Comparison of ENCODE assay signal across 19 mouse cellular contexts in the genomic region with DNA sequence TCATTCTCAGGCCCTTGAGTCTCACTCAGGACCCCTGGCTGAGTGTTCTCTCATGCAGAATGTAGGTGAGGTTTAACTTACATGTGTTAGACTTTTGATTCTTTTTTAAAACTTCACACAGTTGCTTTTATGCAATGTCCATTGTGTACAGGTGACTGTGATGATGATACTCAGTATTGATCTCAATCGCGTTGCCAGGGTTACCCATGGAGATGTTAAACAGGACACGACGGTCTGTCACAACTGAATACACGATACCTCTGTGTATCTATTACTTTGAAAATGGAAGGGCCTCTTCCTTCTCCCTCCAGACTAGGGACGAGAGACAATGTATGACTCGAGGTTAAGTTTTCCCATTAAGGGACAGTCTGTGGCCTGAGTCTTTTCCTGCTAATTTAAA.
A peak's percentile ranks its signal among the peaks of the same experiment; 100 is the strongest.
DNase-seq lines count a peak whose midpoint lies in the region; ATAC-seq and TF ChIP-seq lines count a peak whose summit lies in the region.
"Had no signal": no experiment of that assay in that cellular context is flagged by ENCODE, and none has a peak within 500 bp of the region (broad histone marks: within the 10 kb centered on the region; RNA-seq: fewer than 3 reads in every experiment).

No protein-coding gene starts in this region.

- peaks cover 7% of the 10 kb centered on the region; the same call in 1 of the 2 replicates for H3K79me2 ChIP-seq in liver, adult 2 months (ENCODE audit: control insufficient read depth, insufficient read depth, low read length)

- no peak overlapping the region for H3K27ac ChIP-seq in cerebellum, adult 2 months (ENCODE audit: insufficient read depth, low read length)
- H3K27ac ChIP-seq in hindbrain, embryonic 15.5 days (replicated peaks), result no peak overlapping the region
- H3K27ac ChIP-seq in hindbrain, postnatal 0 days, result no peak overlapping the region
- H3K27ac ChIP-seq in liver, adult 2 months (replicated peaks; ENCODE audit: insufficient read depth, low read depth, low read length), result no peak overlapping the region
- no peak overlapping the region for H3K27ac ChIP-seq in liver, embryonic 12.5 days
- H3K27ac ChIP-seq: embryonic facial prominence, embryonic 12.5 days; embryonic facial prominence, embryonic 15.5 days; gastrocnemius, adult 2 months had no signal

- H3K9me3 ChIP-seq in hindbrain, embryonic 15.5 days, result no peaks in the 10 kb centered on the region
- H3K9me3 ChIP-seq in hindbrain, postnatal 0 days (ENCODE audit: low read length), result no peaks in the 10 kb centered on the region
- H3K9me3 ChIP-seq in liver, embryonic 12.5 days (replicated peaks), result no peaks in the 10 kb centered on the region
- H3K9me3 ChIP-seq: embryonic facial prominence, embryonic 12.5 days; embryonic facial prominence, embryonic 15.5 days; G1E had no signal

- peaks cover 16% of the 10 kb centered on the region; the same call in 1 of the 2 replicates for H3K4me1 ChIP-seq in cerebellum, adult 2 months (ENCODE audit: control insufficient read depth, insufficient read depth, low read length)
- H3K4me1 ChIP-seq in hindbrain, embryonic 15.5 days (replicated peaks), result peaks cover 11% of the 10 kb centered on the region
- no peaks in the 10 kb centered on the region for H3K4me1 ChIP-seq in hindbrain, postnatal 0 days (ENCODE audit: insufficient read depth, low read length)
- H3K4me1 ChIP-seq in liver, adult 2 months (ENCODE audit: control insufficient read depth, insufficient read depth, low read length), result no peaks in the 10 kb centered on the region
- H3K4me1 ChIP-seq in liver, embryonic 12.5 days, result peaks cover 5% of the 10 kb centered on the region; the same call in 1 of the 2 replicates

- no peaks in the 10 kb centered on the region for H3K36me3 ChIP-seq in hindbrain, embryonic 15.5 days
- H3K36me3 ChIP-seq in hindbrain, postnatal 0 days (ENCODE audit: insufficient read depth, low read length), result no peaks in the 10 kb centered on the region
- no peaks in the 10 kb centered on the region for H3K36me3 ChIP-seq in liver, adult 2 months (ENCODE audit: control insufficient read depth, insufficient read depth, low read length)
- no peaks in the 10 kb centered on the region for H3K36me3 ChIP-seq in liver, embryonic 12.5 days
- H3K36me3 ChIP-seq: embryonic facial prominence, embryonic 12.5 days; embryonic facial prominence, embryonic 15.5 days; G1E had no signal

- no peak overlapping the region for H3K9ac ChIP-seq in hindbrain, embryonic 15.5 days
- no peak overlapping the region for H3K9ac ChIP-seq in hindbrain, postnatal 0 days (replicated peaks; ENCODE audit: low read length)
- H3K9ac ChIP-seq in liver, adult 2 months (ENCODE audit: low read depth, low read length), result no peak overlapping the region
- H3K9ac ChIP-seq in liver, embryonic 12.5 days, result no peak overlapping the region
- H3K9ac ChIP-seq: embryonic facial prominence, embryonic 12.5 days; embryonic facial prominence, embryonic 15.5 days; forebrain, postnatal 0 days had no signal

- no peak for DNase-seq in cerebellum, adult 2 months
- no peak for DNase-seq in hindbrain, postnatal 0 days (ENCODE audit: low spot score)
- peak; percentile 59 for DNase-seq in liver, adult 2 months (ENCODE audit: extremely low read depth, low read depth, low spot score)
- DNase-seq: adrenal gland, postnatal 10 days; adrenal gland, postnatal 36 days; forebrain, postnatal 0 days; gastrocnemius, adult 2 months; gastrocnemius, postnatal 14 days; heart, adult 11 months had no signal

- H3K4me2 ChIP-seq in hindbrain, embryonic 15.5 days, result no peak overlapping the region
- no peak overlapping the region for H3K4me2 ChIP-seq in hindbrain, postnatal 0 days (ENCODE audit: low read depth, low read length)
- H3K4me2 ChIP-seq in liver, embryonic 12.5 days, result no peak overlapping the region
- H3K4me2 ChIP-seq: embryonic facial prominence, embryonic 12.5 days; embryonic facial prominence, embryonic 15.5 days; heart, embryonic 11.5 days had no signal

- WGBS in cerebellum, adult 2 months, result 50% methylated on average over 7 of the region's 7 CpGs
- WGBS in hindbrain, embryonic 15.5 days, result 75% methylated on average over 7 of the region's 7 CpGs
- 78% methylated on average over 7 of the region's 7 CpGs for WGBS in hindbrain, postnatal 0 days
- WGBS in liver, adult 2 months, result 32% methylated on average over 7 of the region's 7 CpGs
- 75% methylated on average over 7 of the region's 7 CpGs for WGBS in liver, embryonic 12.5 days (ENCODE audit: insufficient replicate concordance)

- no peak for TF ChIP-seq CTCF in cerebellum, adult 2 months (IDR thresholded peaks at IDR 0.05; ENCODE audit: borderline replicate concordance, insufficient read depth, low read depth, low read length)
- TF ChIP-seq CTCF in hindbrain, postnatal 0 days (IDR thresholded peaks at IDR 0.05; ENCODE audit: low read depth), result no peak
- no peak for TF ChIP-seq CTCF in liver, adult 2 months (IDR thresholded peaks at IDR 0.05; ENCODE audit: low read depth, low read length)

- 0 out of 2 replicates have a peak, but pooled peaks have one; percentile 8 for ATAC-seq in cerebellum, adult (ENCODE audit: insufficient number of reproducible peaks, low FRiP score, low TSS enrichment)
- ATAC-seq in hindbrain, embryonic 15.5 days (ENCODE audit: low FRiP score, low read depth), result 0 out of 2 replicates have a peak, but pooled peaks have one; percentile 27
- no peak for ATAC-seq in hindbrain, postnatal 0 days
- ATAC-seq in liver, embryonic 12.5 days, result no peak
- ATAC-seq: forebrain, embryonic 14.5 days; forebrain, postnatal 0 days; intestine, postnatal 0 days; Patski had no signal

- no peak for TF ChIP-seq POLR2A in cerebellum, adult 2 months (IDR thresholded peaks at IDR 0.05; ENCODE audit: borderline replicate concordance, insufficient read depth, low read length)
- no peak for TF ChIP-seq POLR2A in liver, adult 2 months (IDR thresholded peaks at IDR 0.05; ENCODE audit: extremely low read depth, insufficient read depth, low read length)

- H3K4me3 ChIP-seq in cerebellum, adult 2 months (replicated peaks; ENCODE audit: insufficient read depth, low read depth, low read length), result no peak overlapping the region
- no peak overlapping the region for H3K4me3 ChIP-seq in hindbrain, embryonic 15.5 days
- no peak overlapping the region for H3K4me3 ChIP-seq in hindbrain, postnatal 0 days (ENCODE audit: low read length)
- H3K4me3 ChIP-seq in liver, adult 2 months (ENCODE audit: insufficient read depth, low read depth, low read length), result no peak overlapping the region
- no peak overlapping the region for H3K4me3 ChIP-seq in liver, embryonic 12.5 days
- H3K4me3 ChIP-seq: embryonic facial prominence, embryonic 12.5 days; embryonic facial prominence, embryonic 15.5 days; gastrocnemius, adult 2 months had no signal

- no peaks in the 10 kb centered on the region for H3K27me3 ChIP-seq in cerebellum, adult 2 months (ENCODE audit: control insufficient read depth, insufficient read depth, low read length)
- no peaks in the 10 kb centered on the region for H3K27me3 ChIP-seq in hindbrain, embryonic 15.5 days
- no peaks in the 10 kb centered on the region for H3K27me3 ChIP-seq in hindbrain, postnatal 0 days (ENCODE audit: insufficient read depth, low read length)
- no peaks in the 10 kb centered on the region for H3K27me3 ChIP-seq in liver, adult 2 months (ENCODE audit: control insufficient read depth, insufficient read depth, low read length)
- H3K27me3 ChIP-seq in liver, embryonic 12.5 days (replicated peaks), result no peaks in the 10 kb centered on the region
- H3K27me3 ChIP-seq: embryonic facial prominence, embryonic 12.5 days; embryonic facial prominence, embryonic 15.5 days; Patski had no signal

Comparison
In these comparisons a context has a peak if more than half of its experiments do, and no peak if none do; other contexts are left out.
1. ATAC-seq: peak in cerebellum, adult (single experiment) and hindbrain, embryonic 15.5 days (single experiment); none in hindbrain, postnatal 0 days (single experiment) and liver, embryonic 12.5 days (single experiment).